Mouse (Mus musculus) inflammation-experienced regulatory T-cells, adult 6 months (primary cell): ENCODE data around the gene Rab8b. TPM values are rescaled to one million over a fixed set of nuclear protein-coding genes. Genes with fewer than 3 reads are reported as not detected.
"Not testable (repeated sequence)": the region's sequence is repeated elsewhere in the genome, so short reads cannot be mapped to it uniquely, and the experiment has no call there.

Source experiments
- ATAC-seq: one replicate; pipeline ENCODE4 v1.8.0; 2017
- polyA plus RNA-seq, 3 experiments: library from polyadenylated mRNA; unstranded; fragments of 100-300 nt; shearing (Covaris generic); gene quantifications; one replicate each; pipeline ENCODE4 v1.2.1; 2017

Gene Rab8b
- polyA plus RNA-seq, 3 experiments from 2014 or later: 140 to 229 (median 170) TPM

DNA sequence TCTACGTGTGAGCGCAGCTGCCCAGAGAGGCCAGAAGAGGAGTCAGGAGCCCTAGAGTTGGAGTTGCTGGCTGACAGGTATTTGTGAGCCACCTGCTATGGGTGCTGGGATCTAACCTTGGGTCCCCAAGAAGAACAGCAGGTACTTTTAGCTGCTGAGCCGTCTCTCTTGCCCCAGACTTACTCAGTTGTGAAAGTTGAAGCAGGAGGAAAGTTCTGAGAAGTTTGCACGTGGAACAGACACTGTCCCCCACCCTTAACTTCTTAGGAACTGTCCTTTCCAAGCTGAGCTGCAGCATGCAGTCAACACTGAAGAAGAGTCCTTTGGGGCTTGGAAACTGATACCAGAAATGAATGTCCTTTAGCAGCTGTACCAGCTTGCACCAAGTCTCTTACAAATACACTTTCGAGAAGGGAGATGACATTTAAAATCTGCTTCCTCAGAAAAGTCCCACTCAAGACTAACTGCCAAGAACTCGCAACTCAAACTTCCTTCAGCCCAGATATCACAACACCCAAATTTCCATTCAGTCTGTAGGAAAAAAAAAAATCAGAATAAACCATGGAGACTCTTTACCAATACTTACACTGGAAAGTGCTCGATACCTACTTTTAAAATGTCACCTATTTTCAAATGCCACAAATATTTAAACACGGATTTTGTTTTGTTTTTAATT is 2.1 kb downstream of the Rab8b start:
- no peak for ATAC-seq

DNA sequence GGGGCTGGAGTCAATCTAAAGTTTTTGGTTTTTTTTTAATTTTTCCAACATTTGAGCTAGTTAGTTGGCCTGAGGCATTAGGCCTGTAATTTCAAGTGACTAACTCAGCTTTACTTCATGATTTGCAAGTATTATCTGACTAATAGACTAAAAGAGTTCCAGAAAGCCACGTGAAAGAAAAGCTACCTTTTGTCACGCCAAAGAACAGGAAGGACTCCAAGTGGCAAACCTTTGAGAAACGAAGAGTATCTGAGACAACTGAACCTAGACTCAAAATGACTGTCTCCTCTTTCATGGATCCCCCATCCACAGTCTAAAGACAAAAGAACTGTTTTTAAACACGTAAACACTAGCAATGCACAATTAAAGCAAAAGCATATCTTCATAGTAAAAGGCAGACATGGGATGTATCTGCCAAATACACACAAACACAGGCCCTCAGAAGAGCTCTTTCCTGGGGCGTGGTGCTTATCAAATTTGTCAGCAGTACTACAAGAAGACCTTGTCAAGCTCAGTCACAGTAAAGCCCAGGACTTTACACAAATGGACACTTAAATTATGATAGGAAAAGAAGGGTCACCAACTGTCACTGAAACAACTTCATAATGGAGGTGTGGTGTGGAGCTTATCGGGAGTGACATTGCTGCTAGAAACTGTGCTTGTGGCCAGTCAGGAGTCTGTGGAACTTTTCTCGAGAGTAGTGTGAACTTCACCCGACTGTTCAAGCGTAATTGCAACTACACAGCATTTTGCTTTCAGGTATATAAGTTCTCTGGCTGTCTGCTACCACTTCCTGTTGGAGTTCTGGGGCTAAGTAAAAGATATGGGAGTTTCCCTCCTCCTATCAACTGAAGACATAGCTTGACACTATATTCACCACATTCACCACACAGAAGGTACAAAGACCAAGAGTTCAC is 3.4 kb downstream of the Rab8b start:
- ATAC-seq: peak; percentile 62

DNA sequence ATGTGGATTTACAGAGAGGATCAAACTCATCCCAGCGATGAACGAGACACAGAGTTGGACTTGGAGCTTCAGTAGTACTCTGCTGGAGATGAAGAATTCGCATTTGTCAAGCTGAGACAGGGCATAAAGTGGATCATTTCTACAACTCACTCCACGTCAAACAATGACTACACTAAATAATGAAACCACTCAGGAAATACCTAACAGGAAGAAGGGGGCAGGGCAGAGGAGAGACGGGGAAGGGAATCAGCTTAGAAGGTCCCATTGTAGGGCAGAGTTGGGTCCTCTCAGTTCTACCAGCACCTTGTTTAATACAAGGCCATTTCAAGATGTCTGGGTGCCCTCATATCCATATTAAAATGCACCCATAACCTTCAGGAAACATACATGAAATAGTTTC is 4.1 kb downstream of the Rab8b start:
- peak; percentile 20 for ATAC-seq

DNA sequence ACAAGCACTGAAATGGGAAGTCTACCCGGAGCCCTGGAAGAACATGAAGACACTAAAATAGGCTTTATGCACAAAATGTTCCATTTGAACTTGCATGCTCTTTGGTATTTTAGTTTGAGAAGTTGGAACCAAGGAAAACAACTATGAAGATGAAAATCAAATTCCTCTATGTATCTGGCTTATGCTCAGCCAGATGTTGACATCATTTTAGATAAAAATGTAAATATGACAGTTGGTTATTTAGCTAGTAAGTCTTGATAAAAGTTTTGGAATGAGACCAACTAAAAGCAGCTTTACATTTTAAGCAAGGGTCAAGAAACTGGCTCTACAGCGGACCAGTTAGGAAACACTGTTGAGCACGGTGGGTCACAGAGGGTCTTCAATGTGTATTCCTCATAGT is 4.9 kb downstream of the Rab8b start:
- ATAC-seq: no peak

DNA sequence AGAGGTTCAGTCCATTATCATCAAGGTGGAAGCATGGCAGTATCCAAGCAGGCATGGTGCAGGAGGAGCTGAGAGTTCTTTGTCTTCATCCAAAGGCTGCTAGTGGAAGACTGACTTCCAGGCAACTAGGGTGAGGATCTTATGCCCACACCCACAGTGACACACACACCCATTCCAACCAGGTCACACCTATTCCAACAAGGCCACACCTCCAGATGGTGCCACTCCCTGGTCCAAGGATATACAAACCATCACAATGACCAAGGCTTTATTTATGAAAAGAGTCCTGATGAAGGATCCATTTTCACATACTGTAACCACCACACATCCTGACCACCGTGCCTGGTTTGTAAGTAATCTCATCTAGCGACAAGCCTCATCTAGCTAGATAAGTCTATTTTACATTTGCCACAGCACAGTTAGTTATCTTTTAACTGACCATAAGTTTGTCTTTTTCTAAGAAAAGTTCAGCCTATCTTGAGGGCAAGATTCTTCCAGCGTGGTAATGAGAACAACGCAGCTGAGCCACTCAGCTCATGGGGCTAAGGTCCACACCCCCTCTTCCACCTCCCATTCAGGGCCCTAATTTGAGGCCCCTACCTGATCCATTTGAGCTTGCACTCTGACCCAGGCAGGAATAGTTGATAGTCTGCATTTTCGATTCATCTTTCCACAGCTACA is 6.1 kb downstream of the Rab8b start:
- not testable (repeated sequence) for ATAC-seq

DNA sequence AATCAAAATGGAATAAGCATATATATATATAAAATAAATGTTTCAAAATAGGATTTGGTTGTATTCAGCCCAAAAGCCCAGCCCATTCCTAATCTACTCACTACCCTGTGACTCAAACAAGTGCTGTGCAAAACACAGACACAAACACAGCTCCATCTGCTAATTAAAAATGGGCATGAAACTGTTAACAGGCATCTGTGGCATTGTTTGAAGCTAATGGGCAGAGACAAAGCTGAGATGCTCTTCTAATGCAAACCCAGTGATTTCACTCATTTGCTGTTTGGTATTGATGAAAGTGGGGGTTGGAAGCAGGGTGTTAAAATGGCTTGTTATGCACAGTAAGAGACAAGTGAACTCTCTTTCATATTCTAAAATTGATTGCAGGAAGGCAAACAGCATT is 7.2 kb downstream of the Rab8b start:
- no peak for ATAC-seq

DNA sequence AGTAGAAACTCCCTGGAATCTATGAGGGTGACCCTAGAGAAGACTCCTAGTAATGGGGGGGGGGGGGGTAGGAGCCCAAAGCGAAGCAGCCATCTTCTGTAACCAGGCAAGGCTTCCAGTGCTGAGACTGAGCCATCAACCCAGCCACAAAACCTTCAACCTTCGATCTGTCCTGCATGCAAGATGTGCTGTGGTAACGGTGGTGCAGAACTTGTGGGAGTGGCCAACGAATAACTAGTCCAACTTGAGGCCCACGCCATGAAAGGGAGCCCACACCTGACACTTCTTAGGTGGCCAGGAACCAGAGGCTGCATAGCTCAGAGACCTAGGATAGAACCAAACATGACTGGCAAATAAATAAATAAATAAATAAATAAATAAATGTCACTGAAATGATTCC is 8.8 kb downstream of the Rab8b start:
- peak; percentile 53 for ATAC-seq

DNA sequence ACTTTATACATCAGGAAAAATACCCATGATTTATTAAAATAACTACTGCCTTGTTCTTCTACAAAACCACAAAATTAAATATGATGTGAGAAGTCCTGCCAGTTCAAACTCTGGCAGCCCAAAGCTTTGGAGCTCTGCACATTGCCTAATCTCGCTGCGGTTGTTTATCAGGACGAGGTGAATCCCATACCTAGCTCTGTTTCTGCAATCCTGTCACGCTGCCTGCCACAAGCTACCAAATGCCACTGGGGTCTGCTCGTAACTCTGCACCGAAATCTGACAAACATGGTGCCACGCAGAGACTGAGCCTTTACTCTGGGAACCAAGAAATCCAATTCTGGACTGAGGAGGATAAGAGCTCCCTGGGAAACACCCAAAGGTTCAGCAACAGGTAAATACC is 9.6 kb downstream of the Rab8b start:
- no peak for ATAC-seq

DNA sequence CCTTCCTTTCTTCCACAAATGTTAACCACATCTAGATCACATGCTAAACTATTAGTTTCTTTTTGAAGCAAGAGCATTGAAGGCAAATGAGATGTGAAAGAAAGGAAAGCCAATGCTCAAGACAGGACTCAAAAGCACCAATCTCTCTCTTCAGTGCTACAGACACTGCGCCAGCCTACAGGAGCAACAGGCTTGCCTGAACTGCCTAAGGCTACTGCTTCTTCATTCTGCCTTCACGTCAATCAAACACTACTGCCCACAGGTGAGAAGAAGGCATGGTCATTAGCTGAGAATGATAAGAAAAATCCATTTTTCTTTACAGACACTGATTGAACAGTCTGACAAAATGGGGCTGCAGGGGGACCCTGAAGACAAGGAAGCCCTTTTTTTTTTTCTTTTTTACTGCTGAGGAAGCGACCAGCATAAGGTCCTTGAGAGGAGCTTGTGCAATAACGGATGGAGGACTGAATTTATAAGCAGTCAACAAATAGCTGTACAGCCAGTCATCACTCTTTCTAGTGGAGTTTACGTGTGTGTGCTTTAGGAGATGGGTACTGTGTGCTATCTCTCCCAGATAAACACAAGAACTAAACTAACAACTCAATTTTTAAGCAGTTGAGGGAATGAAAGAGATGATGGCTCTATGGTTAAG is 11.6 kb downstream of the Rab8b start:
- ATAC-seq: no peak

DNA sequence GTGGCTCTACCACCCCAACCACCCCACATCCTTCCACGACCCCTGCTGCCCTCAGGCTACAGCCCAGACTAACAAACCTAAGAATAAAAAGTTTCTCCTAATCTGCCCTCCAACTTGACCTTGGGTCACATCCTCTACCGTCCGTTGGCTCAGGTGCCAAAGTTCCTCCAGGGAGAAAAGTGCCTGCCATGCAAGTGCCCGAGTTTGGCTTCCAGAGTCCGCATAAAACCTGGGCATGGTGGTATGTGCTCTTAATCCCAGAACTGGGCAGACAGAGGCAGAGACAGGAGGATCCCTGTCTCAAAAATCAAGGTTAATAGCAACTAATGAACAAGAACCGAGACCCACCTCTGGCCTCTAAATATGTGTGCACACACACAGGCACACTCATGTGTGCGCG is 12.4 kb downstream of the Rab8b start:
- ATAC-seq: no peak

DNA sequence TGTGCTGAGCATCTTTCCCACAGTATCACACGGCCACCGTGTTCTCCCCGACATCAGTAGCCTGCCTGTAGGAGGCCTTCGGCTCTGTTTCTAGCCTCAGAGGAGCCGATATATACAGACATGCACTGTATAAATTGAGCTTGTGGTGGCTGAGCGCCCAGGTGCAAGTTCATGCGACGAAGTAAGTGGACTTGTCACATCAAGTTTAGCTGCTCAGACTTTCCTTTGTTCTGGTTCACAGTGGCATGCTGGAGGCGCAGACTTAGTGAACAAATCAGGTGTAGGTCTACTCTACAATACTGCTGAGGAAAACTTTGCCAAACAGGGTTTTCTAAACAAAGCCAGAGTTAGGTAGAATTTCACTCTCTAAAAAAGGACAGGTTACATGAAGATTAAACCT is 13.5 kb downstream of the Rab8b start:
- no peak for ATAC-seq

DNA sequence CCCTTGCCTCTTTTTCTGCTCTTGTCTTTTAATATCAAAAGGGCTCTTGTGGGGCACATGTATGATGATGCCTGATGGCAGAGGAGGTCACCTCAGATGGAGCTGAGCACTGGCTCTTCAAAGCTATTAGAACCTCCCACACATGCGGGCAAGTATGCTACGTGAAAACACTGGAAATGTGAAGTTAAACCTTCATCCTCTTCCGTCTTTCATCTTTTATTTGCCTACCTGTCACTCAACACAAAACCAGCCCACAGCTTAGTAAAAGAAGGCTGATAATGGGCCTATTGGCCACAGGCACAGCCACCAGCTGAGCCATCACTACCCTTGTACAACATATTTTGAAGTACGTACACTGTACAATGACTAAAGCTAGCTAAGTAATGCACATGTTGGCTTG is 20.0 kb downstream of the Rab8b start:
- peak; percentile 53 for ATAC-seq

DNA sequence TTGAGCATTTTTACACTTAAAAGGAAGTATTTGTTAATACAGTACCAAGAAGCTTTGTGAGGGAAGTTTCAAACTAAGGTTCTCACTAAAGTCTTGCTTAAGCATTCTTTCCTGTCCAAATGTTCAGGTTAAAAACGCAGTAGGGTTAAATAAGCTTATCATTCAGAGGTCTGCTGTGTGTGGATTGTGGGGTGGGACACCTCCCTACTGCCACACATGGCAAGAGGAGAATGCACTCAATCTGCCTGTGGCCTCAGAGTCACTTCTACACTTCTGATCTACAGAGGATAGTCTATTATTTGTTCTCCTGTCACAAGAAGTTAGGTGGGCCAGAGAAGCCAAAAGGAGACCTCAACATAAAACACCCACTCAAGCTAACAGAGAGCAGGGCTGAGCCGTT is 20.4 kb downstream of the Rab8b start:
- no peak for ATAC-seq

DNA sequence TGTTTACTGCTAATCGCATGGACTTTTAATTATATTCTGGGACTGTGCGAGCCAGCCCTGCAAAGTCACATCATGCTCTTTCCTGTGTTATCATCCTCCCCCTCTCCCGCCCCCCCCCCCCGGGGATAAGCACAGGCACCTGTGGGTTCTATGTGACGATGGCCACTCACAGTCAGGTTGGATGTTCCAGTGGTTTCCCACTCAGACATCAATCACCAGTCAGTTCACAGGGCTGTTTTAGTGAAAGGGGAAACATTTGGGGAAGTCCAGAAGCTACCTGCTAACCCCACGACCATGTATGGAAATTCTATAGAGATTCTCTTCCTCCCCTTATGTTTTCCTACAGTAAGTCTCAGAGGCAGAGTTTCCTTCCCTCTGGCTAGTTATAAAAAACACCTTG is 21.6 kb downstream of the Rab8b start:
- peak; percentile 79 for ATAC-seq

DNA sequence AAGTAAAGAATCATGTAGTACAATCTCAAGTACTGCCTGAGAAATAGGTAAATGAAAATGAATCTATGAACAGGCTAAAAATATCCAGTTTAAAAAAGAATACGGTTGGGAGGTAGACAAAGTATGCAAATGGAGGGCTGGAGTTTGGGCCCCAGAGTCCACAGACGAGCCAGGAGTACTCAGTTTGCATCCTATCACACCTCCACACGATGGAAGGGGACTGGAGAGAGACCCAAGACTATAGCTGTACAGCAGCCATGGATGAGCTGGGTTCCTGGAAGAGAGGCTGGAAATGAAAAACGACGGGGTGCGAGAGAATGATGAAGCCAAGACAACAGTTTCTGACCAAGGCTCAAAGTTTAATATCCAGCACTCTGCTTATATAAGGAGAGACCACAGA is 22.5 kb downstream of the Rab8b start:
- ATAC-seq: no peak

DNA sequence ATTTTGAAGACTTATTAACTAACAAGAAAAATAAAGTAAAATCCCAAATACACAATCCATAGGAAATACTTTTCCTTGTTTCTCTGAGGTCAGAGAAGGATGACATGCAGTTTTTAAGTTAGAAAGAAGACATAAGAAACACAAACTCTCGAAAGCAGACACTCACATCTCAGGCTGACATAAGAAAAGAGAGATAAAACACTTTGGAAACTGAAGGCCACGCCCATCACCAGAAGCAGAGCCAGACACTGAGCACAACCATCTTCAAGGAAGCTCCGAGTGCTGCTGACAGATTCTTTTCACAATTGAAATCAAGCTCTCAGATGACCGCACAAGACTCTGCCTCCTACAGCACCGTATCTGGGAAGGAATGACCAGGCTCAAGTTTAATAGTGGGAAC is 23.5 kb downstream of the Rab8b start:
- ATAC-seq: no peak

DNA sequence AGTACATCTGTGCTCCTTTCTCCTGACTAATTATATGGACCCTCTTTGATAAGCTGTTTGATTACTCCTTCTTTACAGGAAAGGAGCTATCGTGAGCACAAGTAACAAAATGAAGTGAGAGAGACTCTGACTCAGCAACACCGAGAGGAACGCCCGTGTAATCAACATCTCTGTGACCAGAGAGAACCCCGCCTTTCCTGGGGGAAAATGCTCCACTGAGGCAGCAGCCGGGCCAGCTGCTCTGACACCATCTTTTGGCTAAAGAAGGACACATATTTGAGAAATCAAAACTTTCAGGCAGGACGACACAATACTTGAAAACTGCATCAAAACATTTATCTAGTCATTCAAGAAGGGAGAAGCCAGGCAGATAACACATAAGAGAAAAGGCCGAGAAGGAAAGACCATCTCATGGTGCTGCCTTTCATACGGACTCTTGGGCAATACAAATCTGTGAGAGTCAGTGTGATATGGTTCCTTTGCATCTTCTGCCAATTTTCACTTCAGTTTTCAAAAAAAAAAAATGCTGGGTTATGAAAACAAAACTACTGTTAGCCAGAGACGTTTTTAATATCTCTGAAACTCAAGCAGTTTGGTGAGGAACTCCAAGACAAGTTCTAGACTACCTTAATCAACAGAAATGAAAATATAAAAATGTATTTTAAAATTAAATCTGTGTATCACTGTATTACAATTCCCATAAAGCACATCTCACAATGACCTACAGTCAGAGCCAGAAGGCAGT is 24.3 kb downstream of the Rab8b start:
- no peak for ATAC-seq

DNA sequence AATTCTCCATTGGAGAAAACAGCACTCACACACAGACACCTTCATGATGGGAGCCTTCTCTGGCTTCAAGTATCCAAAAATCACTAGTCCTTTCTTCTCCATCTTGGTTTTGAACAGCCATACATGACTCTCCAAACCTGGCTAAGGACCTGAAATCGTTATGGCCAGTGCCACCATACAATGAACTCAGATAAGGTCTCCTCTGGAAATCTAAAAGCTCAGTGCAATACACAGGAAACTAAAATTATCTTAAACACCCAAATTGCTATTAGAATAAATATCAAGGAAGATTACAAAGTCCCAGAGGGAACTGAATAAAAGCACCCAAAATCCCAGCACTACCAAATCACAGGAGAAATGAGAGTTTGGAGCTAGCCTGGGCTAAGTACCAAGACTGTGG is 25.1 kb downstream of the Rab8b start:
- ATAC-seq: no peak

DNA sequence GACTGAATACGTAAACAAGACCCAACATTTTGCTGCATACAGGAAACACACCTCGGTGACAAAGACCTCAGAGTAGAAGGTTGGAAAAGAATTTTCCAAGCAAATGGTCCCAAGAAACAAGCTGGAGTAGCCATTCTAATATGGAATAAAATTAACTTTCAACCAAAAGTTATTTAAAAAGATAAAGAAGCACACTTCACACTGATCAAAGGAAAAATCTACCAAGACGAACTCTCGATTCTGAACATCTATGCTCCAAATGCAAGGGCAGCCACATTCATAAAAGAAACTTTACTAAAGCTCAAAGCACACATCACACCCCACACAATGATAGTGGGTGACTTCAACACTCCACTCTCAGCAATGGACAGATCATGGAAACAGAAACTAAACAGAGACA is 27.0 kb downstream of the Rab8b start:
- not testable (repeated sequence) for ATAC-seq

DNA sequence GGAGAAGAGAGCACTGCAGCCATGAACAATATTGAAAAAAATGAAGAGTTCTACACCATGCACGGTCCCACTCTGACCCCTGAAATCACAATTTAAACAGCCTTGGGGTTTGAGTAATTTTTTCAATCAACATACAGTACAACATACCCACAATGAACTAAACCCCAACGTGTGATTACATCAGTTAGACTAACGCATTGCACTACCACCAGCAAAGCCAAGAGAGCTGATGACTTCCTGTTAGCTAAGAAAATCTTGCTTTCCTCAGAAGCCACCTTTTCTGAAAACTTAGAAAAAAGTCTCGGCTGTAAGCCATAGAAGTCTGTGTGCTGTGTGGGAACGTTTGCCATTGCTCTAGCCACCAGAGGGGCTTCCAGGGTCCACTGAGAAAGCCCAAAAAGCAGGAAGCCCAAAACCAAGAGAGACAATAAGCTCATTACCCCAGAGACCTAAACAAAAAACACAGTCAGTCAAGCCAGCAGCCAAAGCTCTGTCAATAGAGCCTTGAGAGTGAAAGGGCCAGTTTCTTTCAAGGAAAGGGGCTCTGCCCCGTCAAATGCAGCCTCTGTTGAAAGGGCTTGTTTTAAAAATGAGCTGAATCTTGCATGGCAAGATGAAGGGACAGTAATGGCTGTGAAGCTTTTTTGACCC is 31.4 kb downstream of the Rab8b start:
- peak; percentile 46 for ATAC-seq

DNA sequence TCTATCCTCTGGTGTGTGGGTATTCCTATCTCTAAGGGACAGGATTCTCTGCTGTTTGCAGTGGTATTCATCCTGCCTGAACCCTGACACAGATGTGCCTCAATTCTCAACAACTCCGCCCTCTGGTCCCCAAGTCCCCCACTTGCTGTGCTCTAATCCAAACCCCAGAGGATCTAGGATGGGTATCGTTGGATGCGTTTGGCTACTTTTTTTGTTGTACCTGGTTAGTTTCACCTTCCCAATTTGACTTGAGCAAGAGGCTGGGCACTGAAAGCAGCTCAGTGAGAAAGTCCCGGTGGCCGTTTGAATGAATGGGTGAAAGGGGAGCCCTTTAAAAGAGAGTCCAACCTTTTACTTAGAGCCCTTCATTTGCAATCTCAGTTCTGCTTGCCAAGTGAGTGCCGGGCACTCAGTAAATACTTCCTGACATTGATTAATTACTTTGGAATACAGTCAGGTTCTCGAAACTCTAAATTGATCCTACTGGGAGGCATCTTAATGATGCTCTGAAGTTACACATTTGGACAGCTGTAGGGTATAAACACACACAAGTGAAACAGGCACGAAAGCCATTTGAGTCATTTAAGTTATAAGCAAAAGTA is 32.1 kb downstream of the Rab8b start:
- ATAC-seq: no peak
